Mouse (Mus musculus): ENCODE data around the gene Stoml1.
A peak's percentile ranks its signal among the peaks of the same experiment; 100 is the strongest.

The Stoml1 gene

DNA sequence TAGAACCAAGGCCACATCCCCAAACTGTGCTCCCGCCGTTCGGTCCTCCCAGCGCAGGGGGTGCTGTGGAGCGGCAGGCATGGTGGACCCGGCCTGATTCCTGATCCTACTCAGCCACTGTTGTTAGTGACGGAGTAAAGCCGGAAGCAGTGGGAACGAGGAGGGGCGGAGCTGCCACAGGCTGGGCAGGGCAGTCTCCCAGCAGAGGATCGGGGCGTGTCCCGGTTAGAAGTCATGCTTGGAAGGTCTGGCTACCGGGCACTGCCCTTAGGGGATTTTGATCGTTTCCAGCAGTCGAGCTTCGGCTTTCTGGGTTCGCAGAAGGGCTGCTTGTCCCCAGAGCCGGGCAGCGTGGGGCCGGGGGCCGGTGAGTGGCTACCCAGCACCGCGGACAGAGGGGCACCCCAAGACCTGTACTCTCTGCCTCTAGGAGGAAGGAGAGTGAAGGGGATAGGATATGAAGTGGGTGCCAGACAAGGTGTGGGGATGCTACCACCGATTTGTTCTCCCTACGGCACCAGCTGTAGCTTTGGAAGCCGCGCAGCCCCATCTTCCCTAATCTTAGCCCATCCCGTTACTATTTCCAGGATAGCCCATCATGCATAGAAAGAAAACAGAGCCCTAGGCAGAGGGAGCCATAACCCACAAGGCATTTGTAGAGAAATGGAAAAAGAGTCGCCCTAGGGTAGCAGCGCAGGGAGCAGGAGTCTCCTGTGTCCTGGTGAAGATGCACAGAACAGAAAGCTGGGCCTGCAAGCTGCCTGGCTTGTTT lies at the start of gene Stoml1:
Stoml1 (plus strand) TSS at position 132 of the 772 bp plus-strand sequence.
- DNase-seq: peak; percentile 97 to 98

DNA sequence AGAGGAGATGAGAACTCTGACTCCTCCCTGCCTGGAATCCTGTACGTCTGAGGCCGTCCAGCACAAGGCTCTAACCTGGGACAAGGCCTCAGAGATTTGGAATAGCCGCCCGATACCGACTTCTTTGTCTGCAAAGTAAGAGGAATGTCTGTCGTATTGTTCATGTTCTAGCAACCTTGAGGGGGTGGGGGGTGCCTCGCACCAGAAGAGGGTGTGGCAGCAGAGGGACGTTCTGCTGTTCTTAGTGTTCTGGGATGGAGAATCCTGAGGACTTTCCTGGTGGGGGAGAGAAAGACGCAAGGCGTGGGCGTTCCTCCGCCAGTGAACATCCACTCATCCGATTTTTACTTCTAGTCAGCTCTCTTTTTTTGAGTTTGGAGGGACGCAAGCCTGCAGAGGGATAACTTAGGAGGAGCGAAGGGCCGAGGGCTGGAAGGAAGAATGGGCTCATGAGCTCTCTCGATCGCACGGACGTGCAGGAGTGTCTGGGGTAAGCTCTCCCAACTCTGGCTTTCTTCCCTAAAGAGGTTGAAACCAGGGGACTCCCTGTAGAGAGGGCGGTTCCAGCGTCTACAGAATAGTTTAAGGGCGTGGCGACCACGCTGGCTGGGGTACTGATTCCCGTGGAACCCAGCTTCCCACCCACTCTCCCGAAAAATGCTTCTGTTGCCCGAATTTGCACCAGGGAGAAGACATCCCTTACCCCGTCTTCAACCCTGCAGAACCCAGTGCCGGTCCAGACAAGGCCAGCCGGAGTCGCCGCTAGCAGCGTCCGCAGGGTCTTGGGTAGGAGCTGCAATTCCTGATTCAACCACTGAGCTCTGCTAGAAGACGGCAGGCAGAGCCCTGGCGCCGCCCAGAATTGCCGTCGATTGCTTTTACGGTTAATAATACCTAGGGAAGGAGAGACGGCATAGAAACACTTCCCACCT lies 49.2 kb upstream of the Stoml1 start, which contains the start of the genes Islr and Islr2:
Islr (minus strand) TSS at position 791 of the 932 bp plus-strand sequence.
Islr2 (minus strand) TSS at position 804 of the 932 bp plus-strand sequence.
- DNase-seq: peak; percentile 60 to 78

- peak; percentile 88 to 96 for DNase-seq
Measured at GRCm38 (mm10) chr9:58204448-58205000, 48.4 kb upstream of the Stoml1 start.

- no peak for DNase-seq
Measured at GRCm38 (mm10) chr9:58206013-58206412, 47.0 kb upstream of the Stoml1 start.

GRCm38 (mm10) chr9:58209462-58210303 lies 43.3 kb upstream of the Stoml1 start:
- DNase-seq: no peak

- no peak for DNase-seq
Measured at GRCm38 (mm10) chr9:58210304-58210627, 42.7 kb upstream of the Stoml1 start.

DNA sequence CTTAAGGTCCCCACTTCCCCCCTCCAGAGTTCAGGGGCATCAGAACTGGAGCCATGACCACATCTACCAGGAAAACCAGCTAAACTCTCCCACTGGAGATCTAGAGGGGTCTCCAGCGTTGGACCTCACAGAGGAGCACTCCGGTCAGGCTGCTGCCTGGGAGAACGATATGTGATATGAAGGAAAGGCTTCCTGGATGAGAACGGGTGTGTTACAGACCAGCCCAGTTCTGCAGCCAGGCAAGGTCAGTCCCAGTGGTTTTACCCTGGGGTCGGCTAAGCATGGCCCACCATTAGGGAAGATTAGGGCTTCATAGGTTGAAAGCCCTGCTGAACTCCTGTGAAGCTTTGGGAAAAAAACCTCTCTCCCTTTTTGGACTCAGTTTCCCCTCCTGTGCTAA lies 39.6 kb upstream of the Stoml1 start:
- no peak for DNase-seq

DNA sequence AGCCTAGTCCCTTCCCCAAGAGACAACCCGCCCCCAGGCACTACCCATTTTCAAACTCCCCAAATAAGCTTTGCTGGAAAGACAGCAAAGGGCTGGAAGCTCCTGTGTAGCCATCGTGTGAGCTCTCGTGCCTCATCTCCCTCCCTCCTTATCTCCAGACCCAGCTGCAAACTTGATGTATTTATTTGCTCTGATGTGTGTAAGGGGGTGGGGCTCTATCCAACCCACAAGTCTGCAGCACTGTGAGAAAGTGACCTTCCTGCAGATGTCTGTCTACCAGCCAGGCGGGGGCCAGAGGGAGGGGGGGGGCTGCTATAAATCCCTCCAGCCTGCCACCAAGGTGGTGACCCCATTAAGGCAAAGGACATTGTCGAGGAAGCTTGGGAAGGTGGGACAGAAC lies 39.1 kb upstream of the Stoml1 start:
- peak in 1 of 2 experiments; percentile 58 for DNase-seq

DNA sequence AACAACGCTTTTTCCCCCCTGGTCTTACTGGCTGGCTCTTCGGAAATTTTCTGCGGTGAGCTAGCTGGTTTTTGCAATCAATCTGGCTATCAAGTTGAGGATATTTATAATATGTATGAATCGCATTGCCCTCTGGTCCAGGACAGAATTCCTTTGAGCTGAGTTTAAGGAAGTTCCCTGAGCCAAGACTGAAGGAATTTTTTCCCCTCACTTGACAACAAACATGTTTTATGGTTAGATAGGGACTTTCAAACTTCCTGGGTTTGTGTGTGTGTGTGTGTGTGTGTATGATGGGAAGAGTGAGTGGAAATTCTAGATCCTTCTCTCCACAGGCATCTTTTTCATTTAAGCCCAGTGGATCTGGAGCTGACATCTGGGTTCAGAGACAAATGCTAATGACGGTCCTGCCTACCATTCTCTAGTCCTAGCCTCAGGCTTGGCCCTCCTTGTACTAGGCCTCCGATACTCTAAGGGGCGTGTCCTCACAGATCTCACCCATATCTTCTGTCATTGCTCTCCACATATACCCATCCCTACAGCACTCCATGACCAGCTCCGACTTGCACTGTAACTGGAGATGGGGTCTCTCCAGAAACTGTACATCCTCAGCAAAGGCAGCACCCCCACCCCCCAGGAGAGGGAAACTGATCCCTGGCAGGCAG lies 38.3 kb upstream of the Stoml1 start:
- DNase-seq: peak in 1 of 2 experiments; percentile 69

DNA sequence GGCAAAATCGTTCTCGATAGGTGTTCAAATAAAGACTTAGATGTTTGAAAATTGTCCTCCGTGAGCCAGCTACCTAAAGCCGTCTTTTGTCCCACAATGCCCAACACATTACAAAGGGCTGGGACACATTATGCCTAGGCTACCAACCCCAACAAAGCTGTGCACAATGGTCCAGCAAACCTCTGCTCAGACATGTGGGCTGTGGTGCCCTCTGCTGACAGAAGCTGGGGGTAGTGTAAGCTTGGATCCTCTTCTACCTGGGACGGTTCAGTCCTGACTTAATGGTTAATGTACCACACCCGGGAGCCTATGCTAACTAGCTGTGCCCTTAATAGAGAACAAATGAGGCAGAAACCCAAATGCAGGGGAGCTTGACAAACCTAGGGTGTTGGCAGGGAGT lies 36.6 kb upstream of the Stoml1 start:
- DNase-seq: peak; percentile 61 to 75

GRCm38 (mm10) chr9:58218539-58218938 lies 34.4 kb upstream of the Stoml1 start:
- DNase-seq: no peak

GRCm38 (mm10) chr9:58220218-58220903 lies 32.6 kb upstream of the Stoml1 start:
- peak; percentile 48 to 56 for DNase-seq

DNA sequence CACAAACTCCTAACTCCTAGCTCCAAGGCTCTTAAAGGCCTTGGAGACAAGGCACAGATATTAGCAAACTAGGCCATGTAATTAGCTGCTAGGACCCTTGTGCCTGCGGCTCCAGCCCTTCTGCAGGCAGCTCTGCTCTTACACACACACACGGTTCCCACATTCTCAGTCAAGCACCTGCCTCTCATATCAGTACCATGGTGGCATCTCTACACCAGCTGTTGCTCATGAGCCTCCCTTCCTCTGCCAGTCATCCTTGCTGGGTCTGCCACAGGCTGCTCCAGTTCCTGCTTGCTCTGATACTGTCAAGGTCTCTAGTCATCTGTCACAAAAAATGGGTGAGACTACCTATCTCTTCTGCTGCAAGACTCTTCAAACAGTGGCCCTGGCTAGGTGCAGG lies 28.6 kb upstream of the Stoml1 start:
- DNase-seq: no peak

DNA sequence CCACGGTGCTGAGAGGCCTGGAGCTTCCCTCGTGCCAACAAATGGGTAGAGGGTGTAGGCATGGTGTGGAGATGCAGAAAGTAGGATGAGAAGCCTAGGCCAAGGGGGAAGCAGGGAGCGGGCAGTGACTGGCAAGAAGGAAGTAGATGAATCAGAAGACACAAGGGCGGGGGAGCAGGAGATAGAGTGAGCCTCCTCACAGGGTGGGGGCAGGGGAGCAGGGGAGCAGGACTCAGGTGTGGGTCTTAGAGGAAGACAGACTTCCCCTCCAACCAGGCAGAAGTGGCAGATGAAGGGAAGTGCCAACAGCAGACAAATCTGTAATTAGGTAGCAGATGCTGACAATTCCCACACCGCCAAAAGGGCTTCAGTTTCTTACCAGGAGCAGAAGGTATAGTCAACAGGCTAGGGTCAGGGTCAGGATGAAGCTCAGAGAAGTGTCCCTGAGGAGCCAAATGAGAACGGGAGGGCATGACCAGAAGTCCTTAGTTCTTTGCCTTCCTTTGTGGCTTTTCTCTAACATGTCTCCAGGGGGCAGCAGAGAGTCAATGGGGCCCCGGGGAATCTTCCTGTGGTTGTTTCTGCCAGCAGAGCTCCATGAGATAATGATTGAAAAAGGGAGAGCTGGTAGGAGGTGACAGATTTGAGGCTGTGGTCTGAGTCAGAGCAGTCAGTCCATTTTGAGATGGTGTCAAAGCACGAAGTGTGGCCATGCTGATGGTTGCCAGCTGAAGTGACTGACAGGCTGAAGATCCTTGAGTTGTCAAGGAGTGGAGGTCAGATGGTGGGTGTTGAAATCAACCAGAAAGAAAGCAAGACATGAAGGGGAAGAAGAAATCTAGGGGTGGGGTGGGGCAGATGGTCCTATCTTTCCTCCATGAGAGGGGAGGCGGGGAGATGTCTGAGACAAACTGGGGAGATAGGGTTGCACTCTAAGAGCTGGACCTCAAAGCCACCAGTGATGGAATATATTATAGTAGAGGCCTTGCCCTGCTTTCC lies 26.8 kb upstream of the Stoml1 start:
- DNase-seq: peak in 1 of 2 experiments; percentile 55

DNA sequence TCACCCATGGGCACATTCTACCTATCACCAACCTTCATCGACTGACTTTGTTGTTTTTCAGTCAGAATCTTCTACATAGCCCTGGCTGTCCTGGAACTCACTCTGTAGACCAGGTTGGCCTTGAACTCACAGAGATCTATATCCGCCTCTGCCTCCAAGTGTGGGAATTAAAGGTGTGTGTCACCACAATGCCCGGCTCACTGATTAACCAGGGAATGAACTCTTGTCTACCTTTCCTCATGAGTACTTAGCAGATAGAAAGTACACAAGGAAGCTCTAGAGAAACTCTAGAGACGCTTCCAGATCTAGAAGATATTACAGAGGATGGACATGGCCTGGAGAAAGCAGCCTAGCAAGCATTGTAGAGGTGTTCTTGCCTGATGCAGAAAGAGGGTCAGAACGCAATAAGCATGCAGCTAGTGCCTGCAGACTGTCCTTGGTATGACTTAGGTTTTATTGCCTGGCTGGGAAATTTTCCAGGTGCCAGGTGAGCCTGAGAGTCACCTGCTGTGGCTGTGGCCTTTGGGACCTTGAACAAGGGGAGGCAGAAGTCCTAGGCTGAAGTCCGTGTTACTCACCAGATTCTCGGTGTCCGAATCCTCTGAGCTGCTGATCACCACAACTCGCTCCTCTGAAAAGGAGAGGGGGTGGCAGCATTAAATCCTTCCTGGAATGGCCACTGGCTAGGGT lies 24.0 kb upstream of the Stoml1 start:
- DNase-seq: peak in 1 of 2 experiments; percentile 70

DNA sequence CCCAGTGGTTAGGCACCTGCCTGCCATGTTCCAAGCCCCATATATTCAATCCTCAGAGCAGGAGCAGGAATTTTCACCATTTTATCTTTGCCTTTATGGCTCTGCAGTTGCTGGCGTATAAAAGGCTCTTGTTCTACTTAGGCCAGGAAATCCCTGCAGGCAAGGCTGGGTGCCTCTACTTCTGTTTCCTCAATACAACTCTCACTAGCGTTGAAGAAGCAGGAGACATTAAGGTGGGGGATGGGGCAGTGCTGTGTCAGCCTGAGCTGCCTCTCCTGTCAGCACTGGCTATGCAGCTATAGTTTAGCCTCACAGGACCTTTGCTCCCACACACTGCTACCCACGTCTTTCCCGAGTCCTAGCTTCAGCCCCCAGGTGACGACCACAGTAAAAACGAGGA lies 21.2 kb upstream of the Stoml1 start:
- DNase-seq: no peak

GRCm38 (mm10) chr9:58232374-58232773 lies 20.6 kb upstream of the Stoml1 start:
- DNase-seq: no peak

DNA sequence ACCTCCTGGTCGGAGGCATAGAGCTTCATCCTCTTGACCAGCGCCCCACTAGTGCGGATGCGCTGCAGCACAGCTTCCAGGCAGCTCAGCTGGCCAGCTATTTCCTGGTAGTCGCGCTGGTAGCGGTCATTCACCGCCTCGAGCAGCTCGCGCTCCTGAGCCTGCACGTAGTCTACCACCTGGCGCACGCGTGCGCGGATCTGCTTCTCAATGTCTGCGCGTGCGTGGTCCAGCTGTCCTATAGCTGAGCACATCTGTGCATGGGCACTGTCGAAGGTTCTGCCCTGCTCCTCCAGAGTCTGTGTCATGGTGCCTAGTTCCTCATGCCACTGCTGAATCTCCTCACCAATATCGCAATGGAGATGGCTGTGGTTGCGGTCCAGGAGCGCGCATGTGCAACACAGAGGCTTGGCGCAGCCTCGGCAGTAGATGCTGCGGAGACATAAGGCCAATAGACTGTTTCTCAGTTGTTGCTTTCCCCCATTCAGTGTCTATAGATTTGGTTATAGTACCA lies 18.4 kb upstream of the Stoml1 start:
- DNase-seq: no peak

Measured in kidney, adult 8-10 months (tissue).